Mouse (Mus musculus): ENCODE data around the gene Hjurp.
"Not testable (repeated sequence)": the region's sequence is repeated elsewhere in the genome, so short reads cannot be mapped to it uniquely, and the experiment has no call there.

Gene Hjurp

GRCm38 (mm10) chr1:88227482-88227881 is 50.0 kb downstream of the Hjurp start:
- intact Hi-C loops (cut with DNase I), result no loop called here

DNA sequence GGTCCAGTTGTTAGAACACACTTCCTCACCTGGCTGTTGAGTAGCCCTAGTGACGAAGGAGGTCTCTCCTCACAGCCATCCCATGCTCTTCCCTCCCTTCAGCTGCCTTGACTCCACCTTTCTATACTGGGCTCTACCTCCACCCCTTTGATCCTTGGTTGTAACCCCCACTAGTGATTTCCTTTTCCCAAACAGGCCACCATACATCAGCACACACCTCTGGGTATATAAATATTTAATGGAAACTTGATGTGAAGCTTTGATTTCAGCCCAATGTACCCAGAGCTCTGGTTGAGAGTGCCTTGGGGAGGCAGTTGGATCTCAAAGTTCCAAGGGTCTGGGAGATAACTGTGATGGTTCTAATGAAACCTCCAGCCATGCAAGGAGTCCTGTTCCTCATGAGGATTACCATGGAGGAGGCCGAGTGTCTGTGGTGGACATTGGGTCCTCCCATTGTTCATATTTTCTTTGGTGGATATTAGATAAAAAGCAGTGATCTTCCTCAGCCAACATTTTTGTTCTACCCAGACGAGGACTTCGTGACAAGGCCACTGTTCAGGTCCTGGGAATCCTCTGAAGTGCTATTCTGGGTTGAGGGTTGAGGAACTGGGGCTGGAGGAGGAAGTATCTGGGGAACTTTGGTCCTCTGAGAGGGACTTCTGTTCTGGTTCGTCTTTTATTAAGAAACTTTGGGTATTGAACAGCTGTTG is 50.6 kb downstream of the Hjurp start, which contains the start of gene Mroh2a:
Gene Mroh2a (plus strand): TSS at position 317 of the 710 bp plus-strand sequence.
- intact Hi-C loops (cut with DNase I), result no loop called here

GRCm38 (mm10) chr1:88225741-88226140 is 51.7 kb downstream of the Hjurp start:
- intact Hi-C loops (cut with DNase I), result no loop called here

- intact Hi-C loops (cut with DNase I), result not testable (repeated sequence)
Measured at GRCm38 (mm10) chr1:88225301-88225700, 52.1 kb downstream of the Hjurp start.

DNA sequence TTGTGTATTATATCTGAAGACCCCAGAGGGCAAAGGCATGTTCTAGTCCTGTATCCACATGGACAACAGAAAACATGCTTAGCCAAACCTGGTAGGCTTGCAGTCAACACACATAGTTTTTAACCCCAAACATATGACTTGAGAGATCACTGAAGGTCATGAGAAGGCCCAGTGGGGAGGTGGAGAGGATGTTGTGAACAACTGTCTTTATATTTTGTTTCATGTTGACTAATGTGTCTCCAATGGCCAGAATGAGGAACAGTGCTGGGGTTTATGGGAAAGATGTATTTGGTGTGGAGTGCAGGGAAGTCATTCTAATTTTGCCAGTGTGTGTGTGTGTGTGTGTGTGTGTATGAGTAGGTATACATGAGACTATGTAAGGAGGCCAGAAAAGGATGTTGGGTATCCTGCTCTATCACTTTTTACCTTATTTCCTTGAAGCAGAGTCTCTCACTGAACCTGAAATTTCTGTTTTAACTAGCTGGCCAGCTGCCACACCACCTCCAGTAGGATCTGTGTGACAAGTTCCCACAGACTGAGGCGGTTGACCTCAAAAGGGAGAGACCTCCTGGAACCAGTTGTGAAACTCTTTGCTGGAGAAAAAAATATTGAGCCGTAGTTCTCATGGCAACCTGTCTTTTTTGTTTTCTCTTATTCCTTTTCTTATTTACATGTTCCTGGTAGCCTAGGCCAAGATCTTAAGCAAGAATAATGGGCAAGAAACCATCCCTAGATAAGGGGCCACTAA is 53.2 kb downstream of the Hjurp start:
- intact Hi-C loops (cut with DNase I), result no loop called here

- intact Hi-C loops (cut with DNase I), result no loop called here
Measured at GRCm38 (mm10) chr1:88223591-88223990, 53.8 kb downstream of the Hjurp start.

- intact Hi-C loops (cut with DNase I), result not testable (repeated sequence)
Measured at GRCm38 (mm10) chr1:88223011-88223515, 54.4 kb downstream of the Hjurp start.

DNA sequence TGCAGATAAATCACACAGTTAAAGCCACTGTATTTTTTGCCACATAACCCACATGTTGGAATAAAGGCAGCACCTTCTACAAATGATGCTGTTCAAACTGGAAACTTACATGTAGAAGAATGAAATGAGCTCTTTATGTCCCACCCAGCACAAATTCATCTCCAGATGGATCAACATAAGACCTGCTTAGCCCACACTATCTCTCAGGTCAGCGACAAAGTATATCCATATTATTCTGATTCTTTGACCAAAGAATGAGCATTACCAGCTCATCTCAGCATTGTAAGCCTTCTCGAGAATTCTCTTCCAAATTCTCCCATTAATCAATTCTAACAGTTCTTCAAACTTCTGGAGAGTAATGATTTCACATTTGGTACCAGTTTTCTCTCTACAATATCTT is 55.2 kb downstream of the Hjurp start:
- intact Hi-C loops (cut with DNase I), result no loop called here

- intact Hi-C loops (cut with DNase I), result no loop called here
Measured at GRCm38 (mm10) chr1:88220336-88220735, 57.1 kb downstream of the Hjurp start.

DNA sequence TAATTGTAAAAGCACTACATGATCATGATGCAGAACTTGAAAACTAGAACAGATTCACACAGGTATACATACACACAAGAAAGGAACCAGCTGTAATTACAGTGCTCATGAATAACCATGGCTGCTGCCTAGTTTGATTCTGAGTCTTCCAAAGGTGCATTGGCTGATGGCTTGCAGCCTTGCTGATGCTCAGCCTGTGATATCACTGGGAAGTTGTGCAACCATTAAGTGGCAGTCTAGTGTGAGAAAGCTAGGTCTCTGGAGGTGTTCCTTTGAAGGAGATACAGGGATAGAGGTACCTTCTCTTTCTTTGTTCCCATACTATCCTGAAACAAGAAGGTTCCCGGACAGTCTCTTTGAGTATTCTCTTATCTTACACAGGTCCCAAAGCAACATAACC is 58.4 kb downstream of the Hjurp start:
- intact Hi-C loops (cut with DNase I), result no loop called here

DNA sequence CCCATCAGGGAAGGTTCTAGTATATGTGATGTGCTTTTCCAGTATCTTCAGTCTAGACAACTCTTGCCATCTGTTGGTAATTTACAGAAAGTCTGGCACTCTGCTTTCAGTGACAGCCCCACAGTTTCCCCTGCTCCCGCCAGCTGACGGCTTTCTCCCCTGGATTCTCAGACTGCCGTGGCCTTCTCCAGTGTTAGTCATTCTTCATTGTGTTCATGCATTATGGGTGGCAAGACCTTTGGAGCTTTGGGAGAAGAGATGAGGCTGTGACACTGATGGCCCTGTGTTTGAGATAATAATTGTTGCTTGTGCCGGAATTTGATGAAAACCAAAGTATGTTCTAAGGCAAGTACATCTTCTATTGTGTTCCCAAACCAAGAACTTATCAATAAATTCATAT is 58.8 kb downstream of the Hjurp start:
- intact Hi-C loops (cut with DNase I), result no loop called here

- intact Hi-C loops (cut with DNase I), result no loop called here
Measured at GRCm38 (mm10) chr1:88218051-88218450, 59.4 kb downstream of the Hjurp start.

GRCm38 (mm10) chr1:88217576-88217975 is 59.9 kb downstream of the Hjurp start:
- intact Hi-C loops (cut with DNase I), result no loop called here

GRCm38 (mm10) chr1:88217144-88217543 is 60.3 kb downstream of the Hjurp start:
- intact Hi-C loops (cut with DNase I), result no loop called here

DNA sequence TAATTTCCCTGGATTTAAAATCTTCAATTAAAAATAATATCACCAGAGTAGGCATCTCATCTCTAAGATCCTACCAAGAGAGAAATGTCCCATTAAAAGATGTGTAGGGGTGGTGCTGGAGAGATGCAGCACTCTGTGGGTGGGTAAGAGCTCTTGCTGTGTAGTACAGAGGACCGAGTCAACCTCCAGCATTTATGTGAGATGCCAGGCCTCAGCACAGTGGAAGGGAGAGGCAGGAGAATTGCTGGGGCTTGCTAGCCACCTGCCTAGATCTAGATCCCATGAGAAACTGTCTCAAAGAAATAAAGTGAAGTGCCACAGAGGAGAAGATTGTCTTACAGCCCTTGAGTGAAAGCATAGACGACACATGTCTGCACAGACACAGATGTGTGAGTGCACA is 60.9 kb downstream of the Hjurp start:
- intact Hi-C loops (cut with DNase I), result no loop called here

DNA sequence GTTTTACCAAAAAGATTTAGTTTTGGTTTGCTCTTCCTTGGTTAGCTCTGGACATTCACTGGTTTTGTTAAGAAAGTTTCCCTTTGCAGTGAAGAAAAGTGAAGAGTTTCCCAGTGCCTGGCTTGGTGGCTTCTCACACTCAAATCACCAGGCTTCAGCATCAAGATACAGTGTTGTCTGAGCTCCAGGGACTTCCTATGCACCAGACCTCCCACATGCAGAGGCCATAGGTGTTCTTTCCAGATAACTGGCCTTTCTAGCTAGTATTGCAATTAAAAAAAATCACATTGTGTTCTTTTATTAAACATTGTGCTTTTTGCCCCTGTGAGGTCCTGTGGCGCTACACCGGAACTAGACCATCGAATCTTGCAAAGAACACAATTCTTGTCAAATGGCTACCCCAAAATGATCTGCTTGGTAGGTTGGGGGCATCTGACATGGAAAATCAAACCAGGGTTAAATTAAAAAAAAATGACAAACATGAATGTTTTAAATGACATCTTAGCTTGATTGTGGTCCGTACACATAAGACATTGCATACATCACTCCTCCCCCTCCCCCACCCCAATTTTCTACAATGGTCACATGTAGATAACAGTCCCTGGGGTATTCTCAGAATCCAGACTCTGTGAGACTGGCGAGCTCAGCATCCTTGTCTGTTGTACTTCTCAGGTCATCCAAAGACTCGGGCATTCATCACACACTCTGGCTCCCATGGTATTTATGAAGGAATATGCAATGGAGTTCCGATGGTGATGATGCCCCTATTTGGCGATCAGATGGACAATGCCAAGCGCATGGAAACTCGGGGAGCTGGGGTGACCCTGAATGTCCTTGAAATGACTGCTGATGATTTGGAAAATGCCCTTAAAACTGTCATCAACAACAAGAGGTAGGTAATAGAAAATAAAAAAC is 61.7 kb downstream of the Hjurp start:
- intact Hi-C loops (cut with DNase I), result no loop called here

GRCm38 (mm10) chr1:88214462-88214952 is 62.9 kb downstream of the Hjurp start:
- intact Hi-C loops (cut with DNase I), result no loop called here

DNA sequence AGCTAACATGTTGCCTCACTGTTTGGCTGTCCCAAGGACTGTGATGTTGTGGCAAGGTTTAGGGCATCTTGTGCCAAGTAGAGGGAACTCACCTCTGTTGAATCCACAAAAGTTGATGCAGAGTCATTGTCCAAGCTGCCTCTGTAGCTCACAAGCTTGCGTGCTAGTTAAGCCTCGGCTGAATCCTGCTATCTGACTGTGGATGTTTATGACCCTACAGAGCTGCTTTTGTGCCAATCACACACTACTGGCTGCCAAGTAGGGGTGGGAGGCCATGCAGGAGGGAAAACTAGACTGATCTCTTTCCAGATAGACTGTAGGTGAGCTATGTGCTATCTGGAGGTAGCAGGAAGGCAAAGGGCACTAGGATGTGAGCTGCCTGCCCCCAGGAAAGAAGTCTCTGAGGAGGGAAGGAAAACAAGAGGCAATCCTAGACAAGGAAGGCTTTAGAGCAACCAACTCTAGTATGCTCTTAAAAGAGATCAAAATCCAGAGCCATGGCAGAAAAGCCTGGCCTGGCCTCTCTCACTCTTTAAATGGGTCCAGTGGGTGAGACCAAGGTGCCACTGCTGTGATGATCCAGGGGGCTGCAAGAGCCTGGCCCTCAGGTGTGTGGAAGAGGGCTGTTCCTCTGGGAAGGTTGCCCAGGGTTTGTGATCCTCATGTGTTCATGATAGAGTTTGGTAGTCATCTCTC is 63.5 kb downstream of the Hjurp start:
- intact Hi-C loops (cut with DNase I), result no loop called here

- intact Hi-C loops (cut with DNase I), result no loop called here
Measured at GRCm38 (mm10) chr1:88213061-88213460, 64.4 kb downstream of the Hjurp start.
